Mouse (Mus musculus) erythroid progenitor cell, adult 5-6 weeks (primary cell): ENCODE results near the gene Tomm40. TPM values are rescaled to one million over a fixed set of nuclear protein-coding genes. Genes with fewer than 3 reads are reported as not detected.

Experiments
- ATAC-seq: replicated peaks from 2 replicates; pipeline ENCODE4 v1.8.0; 2016; ENCODE audit warnings: moderate number of reproducible peaks, mild to moderate bottlenecking, moderate TSS enrichment, inconsistent platforms; ENCODE audit not compliant: poor library complexity, low FRiP score, severe bottlenecking
- total RNA-seq, 2 experiments: library from RNA; stranded (forward) in 1 of 2; stranded (reverse) in 1 of 2; fragments of 150-400 nt in 1 of 2; fragments of 186-747, 209-891 nt in 1 of 2; gene quantifications; 2 replicates each; pipeline versions ENCODE4 v1.2.3 to v1.2.4; 2015 to 2017; ENCODE audit warnings: low replicate concordance in 2 of 2

Gene Tomm40
- total RNA-seq, 2 experiments from 2014 or later, result 10.4 to 14.7 TPM

DNA sequence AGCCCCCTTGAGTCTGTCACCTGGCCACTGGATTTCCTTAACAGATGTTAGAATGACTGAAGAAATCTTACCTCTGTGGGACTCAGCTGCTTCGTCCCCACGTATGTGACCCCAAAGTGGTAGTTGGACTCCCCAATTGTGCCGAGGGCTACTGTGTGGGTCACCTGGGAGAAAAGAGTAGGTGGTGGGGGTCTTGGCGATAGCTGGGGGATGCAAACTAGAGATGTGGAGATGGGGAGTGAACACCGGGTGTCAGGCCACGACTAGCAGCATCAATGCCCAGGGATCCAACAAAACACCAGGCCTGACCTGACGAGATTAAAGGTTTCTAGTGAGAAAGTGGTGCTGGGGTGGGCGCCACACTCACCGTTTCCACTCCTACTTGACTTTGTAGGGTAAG is 1.6 kb downstream of the Tomm40 start:
- no peak for ATAC-seq

DNA sequence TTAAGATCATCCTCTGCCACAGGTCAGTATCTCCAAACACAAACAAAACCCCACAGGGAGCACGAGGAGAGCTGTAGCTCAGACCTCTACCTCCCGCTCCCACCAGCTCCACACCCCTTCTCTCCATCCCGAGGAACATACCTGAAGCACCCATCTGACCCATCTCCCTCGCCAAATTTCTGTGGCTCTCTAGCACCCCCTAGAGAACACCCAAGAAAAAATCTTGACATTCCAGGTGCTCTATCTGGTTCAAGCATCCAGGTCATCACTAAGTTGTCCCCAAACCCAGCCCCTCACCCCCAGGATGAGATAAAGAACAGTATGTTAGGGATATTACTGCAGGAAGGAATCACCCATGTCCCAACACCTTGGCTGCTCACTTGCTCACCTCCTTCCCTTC is 2.0 kb downstream of the Tomm40 start:
- no peak for ATAC-seq

DNA sequence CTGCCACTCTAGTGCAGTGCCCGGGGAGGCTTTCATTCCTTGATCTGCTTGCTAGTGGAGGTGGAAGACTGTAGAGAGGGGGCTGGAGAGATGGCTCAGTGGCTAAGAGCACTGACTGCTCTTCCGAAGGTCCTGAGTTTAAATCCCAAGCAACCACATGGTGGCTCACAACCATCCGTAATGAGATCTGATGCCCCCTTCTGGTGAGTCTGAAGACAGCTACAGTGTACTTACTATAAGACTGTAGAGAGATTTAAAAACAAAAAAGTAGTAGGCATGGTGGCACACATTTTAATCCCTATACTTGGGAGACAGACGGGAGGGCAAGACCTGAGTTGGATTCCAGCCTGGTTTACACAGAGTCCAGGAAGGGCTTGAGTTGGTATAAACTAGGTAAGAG is 2.8 kb downstream of the Tomm40 start:
- ATAC-seq, result no peak

DNA sequence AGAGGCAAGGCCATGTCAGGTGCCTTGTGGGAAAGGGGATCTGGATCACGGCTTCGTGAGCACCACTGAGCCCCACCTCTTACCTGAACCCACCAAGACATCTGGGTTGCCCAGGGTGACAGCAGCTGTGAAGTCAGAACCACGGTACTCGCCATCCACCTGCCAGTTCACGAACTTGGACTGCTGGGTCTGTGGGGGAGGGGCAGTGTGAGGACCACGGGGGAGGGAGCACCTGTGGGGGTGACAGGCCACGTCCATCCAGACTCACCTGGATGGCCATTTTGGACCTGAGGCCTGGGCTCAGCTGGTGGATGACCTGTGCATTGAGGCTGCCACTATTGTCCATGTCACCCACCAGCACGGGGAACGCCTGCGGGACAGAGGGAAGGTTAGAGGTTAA is 4.6 kb downstream of the Tomm40 start:
- no peak for ATAC-seq

- no peak for ATAC-seq
Observed at GRCm38 (mm10) chr7:19705271-19705670, 10.0 kb downstream of the Tomm40 start.

DNA sequence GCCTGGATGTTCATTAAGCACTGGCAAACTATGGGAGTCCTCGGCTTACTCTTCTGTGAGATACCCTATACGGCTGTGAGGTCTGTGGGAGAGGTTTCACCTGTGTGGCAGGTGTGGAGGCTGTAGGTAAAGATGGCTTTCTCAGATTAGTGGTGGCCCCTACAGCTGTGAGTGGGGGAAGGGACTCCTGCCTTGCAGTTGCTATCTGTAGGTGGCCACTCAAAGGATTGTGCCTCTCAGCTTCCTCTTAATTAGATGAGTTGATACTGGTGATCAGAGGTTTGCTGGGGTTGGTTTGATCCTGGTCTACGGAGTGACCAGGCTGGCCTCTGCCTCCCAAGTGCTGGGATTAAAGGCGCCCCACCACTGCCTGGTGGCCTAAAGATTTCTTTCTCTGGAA is 10.8 kb downstream of the Tomm40 start:
- no peak for ATAC-seq

GRCm38 (mm10) chr7:19702859-19703555 is 12.2 kb downstream of the Tomm40 start:
- ATAC-seq, result no peak

DNA sequence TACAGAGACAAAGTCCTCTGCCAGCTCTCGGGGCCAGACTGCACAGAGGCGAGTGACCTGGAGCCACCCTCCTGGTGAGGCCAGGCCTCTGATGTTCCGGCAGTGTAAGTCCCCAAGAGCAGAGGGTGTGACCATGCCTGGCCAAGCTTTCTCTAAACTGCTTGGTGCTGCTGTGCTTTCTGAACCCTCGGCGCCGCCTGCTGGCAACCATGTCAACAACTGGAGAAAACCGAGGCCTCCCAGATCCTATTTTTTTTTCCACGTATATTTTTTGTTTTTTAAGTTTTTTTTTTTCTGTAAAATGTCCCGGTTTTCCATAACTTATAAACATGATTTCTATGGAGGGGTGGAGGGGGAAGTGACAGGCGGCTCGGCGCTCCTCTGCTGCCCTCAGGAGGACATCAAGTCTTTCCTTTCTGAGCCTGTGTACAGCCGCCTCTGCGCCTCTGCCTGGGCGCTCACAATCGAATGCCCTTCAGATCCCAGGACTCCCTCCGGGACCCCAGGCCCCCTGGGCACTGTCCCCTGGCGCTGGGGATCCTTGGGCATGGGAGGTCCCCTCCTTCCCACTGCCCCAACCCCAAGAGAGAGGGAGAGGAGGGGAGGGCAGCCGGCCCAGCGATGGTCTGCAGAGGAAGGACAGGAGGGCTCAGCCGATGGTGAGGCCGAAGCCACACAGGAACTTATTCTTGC is 14.0 kb downstream of the Tomm40 start:
- no peak for ATAC-seq

- no peak for ATAC-seq
Observed at GRCm38 (mm10) chr7:19700299-19701068, 14.8 kb downstream of the Tomm40 start.

DNA sequence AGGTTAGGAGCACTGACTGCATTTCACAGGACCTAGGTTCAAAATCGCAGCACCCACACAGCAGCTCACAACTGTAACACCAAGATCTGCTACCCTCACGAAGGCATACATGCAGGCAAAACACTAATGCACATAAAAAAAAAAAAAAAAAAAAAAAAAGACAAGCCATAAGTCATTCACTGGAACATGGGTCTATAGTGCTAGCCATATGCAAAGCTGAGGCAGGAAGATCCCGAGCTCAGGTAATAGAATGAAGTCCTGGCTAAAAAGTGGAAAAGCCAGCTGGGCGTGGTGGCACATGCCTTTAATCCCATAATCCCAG is 15.4 kb downstream of the Tomm40 start:
- no peak for ATAC-seq

DNA sequence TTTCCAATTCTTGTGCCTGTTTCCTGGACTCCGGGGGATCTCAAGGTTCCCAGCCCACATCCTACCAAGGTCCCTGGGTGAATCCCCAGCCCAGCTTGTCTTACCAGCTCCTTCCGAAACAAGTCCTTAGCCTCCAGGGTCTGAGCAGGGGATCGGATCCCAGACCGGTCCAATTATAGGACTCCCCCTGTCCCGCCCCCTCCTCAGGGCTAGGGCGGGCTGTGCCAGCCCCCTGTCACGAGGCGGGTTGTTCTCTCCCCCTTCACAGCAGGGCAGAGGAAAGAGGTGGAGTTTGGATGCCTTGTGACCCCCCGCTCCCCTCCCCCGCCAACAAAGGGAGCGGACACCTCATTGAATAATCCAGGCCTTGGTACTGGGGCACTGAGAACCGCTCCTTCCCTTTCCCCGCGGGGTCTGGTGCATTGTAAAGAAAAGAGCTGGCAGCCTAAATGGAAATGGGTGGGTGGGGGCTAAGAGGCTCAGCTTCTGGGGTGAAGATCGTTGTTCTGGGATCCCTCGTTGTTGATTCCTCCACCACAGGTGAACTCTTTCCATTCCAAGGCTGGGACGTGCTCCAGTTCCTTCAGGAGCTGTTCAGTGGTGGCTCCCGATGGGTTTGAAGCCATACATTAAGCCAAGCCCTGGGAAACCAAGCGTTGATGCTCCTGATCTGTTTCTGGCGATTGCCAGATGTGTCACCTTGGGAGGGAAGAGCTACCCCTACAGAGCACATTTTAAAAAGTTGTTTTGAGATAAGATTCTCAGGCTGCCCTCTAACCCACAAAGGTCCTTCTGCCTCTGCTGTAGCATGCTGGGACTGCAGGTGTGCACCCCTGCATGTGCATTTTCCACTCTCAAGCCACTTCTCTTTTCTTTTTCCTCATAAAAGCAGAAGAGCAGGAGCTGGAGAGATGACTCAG is 16.1 kb downstream of the Tomm40 start, which contains the start of gene Apoe:
Apoe (minus strand) TSS at position 282 of the 920 bp plus-strand sequence.
- ATAC-seq, result no peak

GRCm38 (mm10) chr7:19697949-19698906 is 17.0 kb downstream of the Tomm40 start:
- no peak for ATAC-seq

GRCm38 (mm10) chr7:19696336-19696873 is 18.8 kb downstream of the Tomm40 start:
- ATAC-seq, result no peak

DNA sequence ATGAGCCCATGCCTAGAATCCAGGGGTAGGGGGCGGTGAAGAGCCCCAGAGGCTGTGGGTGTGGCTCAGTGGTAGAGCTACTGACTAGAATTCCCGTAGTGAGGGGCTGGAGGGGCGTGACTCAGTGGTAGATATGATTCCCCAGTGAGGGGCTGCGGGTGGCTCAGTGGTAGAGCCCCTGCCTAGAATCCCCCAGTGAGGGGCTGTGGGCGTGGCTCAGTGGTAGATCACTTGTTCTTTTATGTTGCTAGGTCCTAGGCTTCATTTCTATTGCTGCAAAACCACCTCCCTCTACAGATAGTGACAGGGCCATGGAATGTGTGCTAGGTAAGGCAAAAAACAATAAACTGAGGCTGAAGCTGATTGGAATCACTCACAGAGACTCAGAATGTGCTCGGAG is 19.4 kb downstream of the Tomm40 start:
- no peak for ATAC-seq

DNA sequence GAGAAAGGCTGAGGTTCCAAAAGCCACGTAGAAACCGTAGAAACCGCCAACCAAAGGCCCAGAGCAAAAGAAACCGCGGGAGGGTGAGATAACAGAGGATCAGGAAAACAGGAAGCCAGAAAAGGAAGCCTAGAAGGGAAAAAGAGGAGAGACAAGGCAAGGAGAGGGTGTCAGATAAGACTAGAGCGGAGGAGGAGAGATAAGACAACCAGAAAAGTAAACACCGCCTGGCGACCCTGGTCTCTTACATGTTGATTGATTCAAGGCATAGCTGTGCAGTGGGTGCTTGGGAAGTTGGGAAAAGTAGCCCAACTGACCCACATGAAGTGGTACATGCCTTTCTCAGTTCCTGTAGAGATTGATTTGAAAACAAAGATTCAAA is 20.0 kb downstream of the Tomm40 start:
- ATAC-seq, result no peak

- no peak for ATAC-seq
Observed at GRCm38 (mm10) chr7:19694336-19695212, 20.7 kb downstream of the Tomm40 start.

- ATAC-seq, result no peak
Observed at GRCm38 (mm10) chr7:19693421-19693820, 21.8 kb downstream of the Tomm40 start.
